Mouse (Mus musculus) embryonic fibroblast, embryonic 13.5 days (primary cell): ENCODE measurements around the gene Top2b.

ENCODE experiments used
- CTCF ChIP-seq: IDR thresholded peaks from 2 replicates; pipeline ENCODE4 v1.5.1; 2011; ENCODE audit warnings: mild to moderate bottlenecking, control low read depth, low read length, moderate library complexity, borderline replicate concordance; ENCODE audit not compliant: insufficient read depth
- POLR2A ChIP-seq: IDR thresholded peaks from 2 replicates; pipeline ENCODE4 v1.6.1; 2011; ENCODE audit warnings: low read depth, mild to moderate bottlenecking, control low read depth, low read length, moderate library complexity

GRCm38 (mm10) chr14:16319818-16320217 is 45.2 kb upstream of the Top2b start:
- TF ChIP-seq CTCF, result no peak
- no peak for TF ChIP-seq POLR2A
